Mouse (Mus musculus): ENCODE data around the gene Cops7a. TPM values are rescaled to one million over a fixed set of nuclear protein-coding genes. Genes with fewer than 3 reads are reported as not detected.
A peak's percentile ranks its signal among the peaks of the same experiment; 100 is the strongest.

Gene Cops7a
- polyA plus RNA-seq, 1 experiment from 2014 or later: 111 TPM

GRCm38 (mm10) chr6:124931525-124932313 lies 33.6 kb downstream of the Cops7a start:
- peak; percentile 18 for ATAC-seq (replicated peaks; ENCODE audit: low FRiP score)
- H3K9me3 ChIP-seq (ENCODE audit: control insufficient read depth, low read length): no peaks in the 10 kb centered on the region
- WGBS: 2% methylated on average over 45 of the region's 48 CpGs
- peaks cover 11% of the 10 kb centered on the region for H3K4me1 ChIP-seq (replicated peaks; ENCODE audit: control insufficient read depth, insufficient read depth, low read length)
- peak overlapping the region; percentile 94 for H3K9ac ChIP-seq (ENCODE audit: low read length)
- H3K4me2 ChIP-seq (ENCODE audit: low read depth, low read length, severe bottlenecking): peak overlapping the region; percentile 92
- H3K27me3 ChIP-seq (ENCODE audit: control insufficient read depth, insufficient read depth, low read length): no peaks in the 10 kb centered on the region
- peak overlapping the region; percentile 95 for H3K4me3 ChIP-seq (ENCODE audit: low read depth, low read length)
- H3K36me3 ChIP-seq (ENCODE audit: control insufficient read depth, insufficient read depth, low read length): peaks cover 10% of the 10 kb centered on the region
- H3K27ac ChIP-seq (ENCODE audit: low read depth, low read length): peak overlapping the region; percentile 86
- DNase-seq (ENCODE audit: low spot score): no peak

GRCm38 (mm10) chr6:124930754-124931524 lies 34.4 kb downstream of the Cops7a start, which contains the start of gene Mlf2:
Gene Mlf2, plus strand, starts transcription at chr6:124931386.
- WGBS: under 1% methylated on average over 57 of the region's 64 CpGs
- H3K4me1 ChIP-seq (replicated peaks; ENCODE audit: control insufficient read depth, insufficient read depth, low read length): peaks cover 11% of the 10 kb centered on the region
- peaks cover 4% of the 10 kb centered on the region for H3K36me3 ChIP-seq (ENCODE audit: control insufficient read depth, insufficient read depth, low read length)
- H3K9me3 ChIP-seq (ENCODE audit: control insufficient read depth, low read length): no peaks in the 10 kb centered on the region
- H3K27ac ChIP-seq (ENCODE audit: low read depth, low read length): peak within 1 kb of the TSS; percentile 86
- peak; percentile 100 for DNase-seq (ENCODE audit: low spot score)
- H3K27me3 ChIP-seq (ENCODE audit: control insufficient read depth, insufficient read depth, low read length): no peaks in the 10 kb centered on the region
- H3K4me2 ChIP-seq (ENCODE audit: low read depth, low read length, severe bottlenecking): peak within 1 kb of the TSS; percentile 92
- H3K9ac ChIP-seq (ENCODE audit: low read length): peak within 1 kb of the TSS; percentile 94
- peak within 1 kb of the TSS; percentile 95 for H3K4me3 ChIP-seq (ENCODE audit: low read depth, low read length)
- ATAC-seq (replicated peaks; ENCODE audit: low FRiP score): peak; percentile 94

- DNase-seq (ENCODE audit: low spot score) (no peak), ATAC-seq (replicated peaks; ENCODE audit: low FRiP score) (0 out of 2 replicates have a peak, but pooled peaks have one; percentile 0)
- Histone ChIP-seq H3K9me3 (ENCODE audit: control insufficient read depth, low read length) (no peaks in the 10 kb centered on the region), H3K27me3 (ENCODE audit: control insufficient read depth, insufficient read depth, low read length) (no peaks in the 10 kb centered on the region), H3K4me1 (replicated peaks; ENCODE audit: control insufficient read depth, insufficient read depth, low read length) (peaks cover 11% of the 10 kb centered on the region), H3K4me2 (ENCODE audit: low read depth, low read length, severe bottlenecking) (peak overlapping the region; percentile 92; the same call in 1 of the 2 replicates), H3K27ac (ENCODE audit: low read depth, low read length) (peak overlapping the region; percentile 86), H3K36me3 (ENCODE audit: control insufficient read depth, insufficient read depth, low read length) (peaks cover 4% of the 10 kb centered on the region), H3K9ac (ENCODE audit: low read length) (peak overlapping the region; percentile 52; the same call in 1 of the 2 replicates), H3K4me3 (ENCODE audit: low read depth, low read length) (peak overlapping the region; percentile 95)
- WGBS: 35% methylated on average over 1 of the region's 1 CpGs
Measured at GRCm38 (mm10) chr6:124930231-124930630, 35.1 kb downstream of the Cops7a start.

- H3K27me3 ChIP-seq (ENCODE audit: control insufficient read depth, insufficient read depth, low read length): no peaks in the 10 kb centered on the region
- no peaks in the 10 kb centered on the region for H3K36me3 ChIP-seq (ENCODE audit: control insufficient read depth, insufficient read depth, low read length)
- H3K4me2 ChIP-seq (ENCODE audit: low read depth, low read length, severe bottlenecking): no peak overlapping the region
- H3K9me3 ChIP-seq (ENCODE audit: control insufficient read depth, low read length): no peaks in the 10 kb centered on the region
- H3K27ac ChIP-seq (ENCODE audit: low read depth, low read length): no peak overlapping the region
- peak; percentile 44 for DNase-seq (ENCODE audit: low spot score)
- no peak for ATAC-seq (replicated peaks; ENCODE audit: low FRiP score)
- no peak overlapping the region for H3K4me3 ChIP-seq (ENCODE audit: low read depth, low read length)
- no peak overlapping the region for H3K9ac ChIP-seq (ENCODE audit: low read length)
- peaks cover 10% of the 10 kb centered on the region; the same call in 1 of the 2 replicates for H3K4me1 ChIP-seq (replicated peaks; ENCODE audit: control insufficient read depth, insufficient read depth, low read length)
- WGBS: 61% methylated on average over 5 of the region's 5 CpGs
Measured at GRCm38 (mm10) chr6:124925941-124926340, 39.4 kb downstream of the Cops7a start.

- peaks cover 13% of the 10 kb centered on the region for H3K4me1 ChIP-seq (replicated peaks; ENCODE audit: control insufficient read depth, insufficient read depth, low read length)
- 39% methylated on average over 12 of the region's 12 CpGs for WGBS
- ATAC-seq (replicated peaks; ENCODE audit: low FRiP score) (no peak), DNase-seq (ENCODE audit: low spot score) (peak; percentile 38)
- no peak overlapping the region for H3K4me2 ChIP-seq (ENCODE audit: low read depth, low read length, severe bottlenecking)
- H3K9me3 ChIP-seq (ENCODE audit: control insufficient read depth, low read length): no peaks in the 10 kb centered on the region
- H3K36me3 ChIP-seq (ENCODE audit: control insufficient read depth, insufficient read depth, low read length): no peaks in the 10 kb centered on the region
- no peak overlapping the region for H3K4me3 ChIP-seq (ENCODE audit: low read depth, low read length)
- H3K27ac ChIP-seq (ENCODE audit: low read depth, low read length): no peak overlapping the region
- no peak overlapping the region for H3K9ac ChIP-seq (ENCODE audit: low read length)
- no peaks in the 10 kb centered on the region for H3K27me3 ChIP-seq (ENCODE audit: control insufficient read depth, insufficient read depth, low read length)
Measured at GRCm38 (mm10) chr6:124925173-124925793, 40.1 kb downstream of the Cops7a start.

- H3K9ac ChIP-seq (ENCODE audit: low read length): no peak overlapping the region
- 74% methylated on average over 4 of the region's 4 CpGs for WGBS
- H3K27ac ChIP-seq (ENCODE audit: low read depth, low read length): peak overlapping the region; percentile 99; the same call in 1 of the 2 replicates
- no peaks in the 10 kb centered on the region for H3K36me3 ChIP-seq (ENCODE audit: control insufficient read depth, insufficient read depth, low read length)
- peaks cover 19% of the 10 kb centered on the region for H3K4me1 ChIP-seq (replicated peaks; ENCODE audit: control insufficient read depth, insufficient read depth, low read length)
- H3K4me3 ChIP-seq (ENCODE audit: low read depth, low read length): no peak overlapping the region
- no peaks in the 10 kb centered on the region for H3K27me3 ChIP-seq (ENCODE audit: control insufficient read depth, insufficient read depth, low read length)
- DNase-seq (ENCODE audit: low spot score) (peak; percentile 44), ATAC-seq (replicated peaks; ENCODE audit: low FRiP score) (no peak)
- H3K4me2 ChIP-seq (ENCODE audit: low read depth, low read length, severe bottlenecking): no peak overlapping the region
- H3K9me3 ChIP-seq (ENCODE audit: control insufficient read depth, low read length): no peaks in the 10 kb centered on the region
Measured at GRCm38 (mm10) chr6:124921539-124921938, 43.8 kb downstream of the Cops7a start.

GRCm38 (mm10) chr6:124920318-124921085 lies 44.8 kb downstream of the Cops7a start:
- peaks cover 22% of the 10 kb centered on the region for H3K4me1 ChIP-seq (replicated peaks; ENCODE audit: control insufficient read depth, insufficient read depth, low read length)
- H3K27ac ChIP-seq (ENCODE audit: low read depth, low read length): peak overlapping the region; percentile 99
- H3K4me3 ChIP-seq (ENCODE audit: low read depth, low read length): peak overlapping the region; percentile 4; the same call in 1 of the 2 replicates
- H3K4me2 ChIP-seq (ENCODE audit: low read depth, low read length, severe bottlenecking): peak overlapping the region; percentile 25; the same call in 1 of the 2 replicates
- H3K9ac ChIP-seq (ENCODE audit: low read length): peak overlapping the region; percentile 54
- DNase-seq (ENCODE audit: low spot score): peak; percentile 45
- no peak for ATAC-seq (replicated peaks; ENCODE audit: low FRiP score)
- H3K9me3 ChIP-seq (ENCODE audit: control insufficient read depth, low read length): no peaks in the 10 kb centered on the region
- 26% methylated on average over 9 of the region's 9 CpGs for WGBS
- no peaks in the 10 kb centered on the region for H3K36me3 ChIP-seq (ENCODE audit: control insufficient read depth, insufficient read depth, low read length)
- no peaks in the 10 kb centered on the region for H3K27me3 ChIP-seq (ENCODE audit: control insufficient read depth, insufficient read depth, low read length)
